Mouse (Mus musculus) hindlimb bud, embryonic 11.5 days (tissue): ENCODE results near the gene Zfp423.

Experiments used
- DNase-seq: peaks from one replicate; pipeline ENCODE4 v3.0.0-alpha.2; 2012; ENCODE audit warnings: low read depth, low spot score; ENCODE audit errors: extremely low spot score

The Zfp423 gene

DNA sequence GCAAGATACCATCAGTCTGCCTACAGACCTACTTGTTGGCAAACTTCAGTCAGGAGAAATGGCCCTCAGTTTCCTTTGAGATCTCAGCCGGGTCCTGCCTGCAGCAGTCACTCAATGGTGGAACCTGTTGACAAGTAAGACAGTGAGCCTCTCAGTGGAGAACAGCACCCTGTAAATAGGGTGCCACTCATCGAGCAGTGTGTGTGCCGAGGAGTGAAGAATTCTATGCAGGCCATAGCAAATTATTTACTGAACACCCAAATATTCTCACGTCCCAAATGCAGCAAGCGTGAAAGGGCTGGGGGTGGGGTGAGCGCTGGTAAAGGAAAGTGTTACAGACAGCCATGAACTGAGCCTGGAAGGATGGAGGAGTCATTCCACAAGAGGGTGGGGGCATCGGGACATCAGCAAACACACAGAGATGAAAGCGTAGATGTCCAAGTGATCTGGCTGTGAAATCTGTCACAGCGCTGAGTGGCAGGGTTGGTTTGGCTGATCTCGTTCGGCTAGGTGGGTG lies 323.1 kb downstream of the Zfp423 start:
- DNase-seq = no peak

GRCm38 (mm10) chr8:87631776-87632175 lies 327.6 kb downstream of the Zfp423 start:
- no peak for DNase-seq

- DNase-seq = no peak
Observed at GRCm38 (mm10) chr8:87629656-87630055, 329.7 kb downstream of the Zfp423 start.

GRCm38 (mm10) chr8:87621181-87621580 lies 338.2 kb downstream of the Zfp423 start:
- no peak for DNase-seq

DNA sequence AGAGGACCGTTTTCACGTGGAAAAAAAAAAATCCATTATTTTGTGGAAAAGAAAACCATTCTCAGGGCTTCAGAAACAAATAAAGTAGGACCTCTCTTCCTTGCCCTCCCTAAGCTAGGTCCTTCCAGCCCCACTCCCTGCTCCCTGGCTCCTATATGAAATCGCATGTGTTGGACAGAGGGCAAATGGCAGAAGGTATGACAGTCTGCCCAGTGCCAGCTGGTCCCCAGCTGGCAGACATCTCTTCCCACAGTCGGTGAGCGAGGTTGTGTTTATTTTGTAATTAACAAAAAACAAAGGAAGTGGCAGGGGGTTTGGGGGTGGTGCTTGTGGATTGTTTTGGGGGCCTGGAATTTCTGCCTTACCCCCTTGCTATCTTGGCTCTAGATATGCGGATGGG lies 339.2 kb downstream of the Zfp423 start:
- no peak for DNase-seq

DNA sequence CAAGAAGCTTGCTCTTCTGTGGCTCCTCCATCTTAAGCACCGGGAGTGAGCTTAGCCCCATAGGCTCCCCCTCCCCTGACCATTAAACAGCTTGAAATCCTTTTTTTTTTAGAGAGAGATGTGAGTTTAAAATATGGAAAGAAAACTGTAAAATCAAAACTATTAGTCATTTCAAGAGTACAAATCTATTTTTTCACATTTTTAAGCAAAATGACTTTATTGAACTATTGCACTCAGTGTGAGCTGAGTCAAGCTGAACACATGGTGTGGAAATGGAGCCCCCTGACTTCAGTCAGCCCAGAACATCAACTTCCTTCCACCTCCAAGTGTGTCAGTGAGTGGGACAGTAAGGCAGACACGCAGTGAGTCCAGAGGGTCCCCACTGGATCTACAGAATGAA lies 339.9 kb downstream of the Zfp423 start:
- DNase-seq = no peak

GRCm38 (mm10) chr8:87619118-87619517 lies 340.3 kb downstream of the Zfp423 start:
- no peak for DNase-seq

- DNase-seq = no peak
Observed at GRCm38 (mm10) chr8:87613701-87614100, 345.7 kb downstream of the Zfp423 start.
